Mouse (Mus musculus): ENCODE data around the gene Foxm1. TPM values are rescaled to one million over a fixed set of nuclear protein-coding genes. Genes with fewer than 3 reads are reported as not detected.

Gene Foxm1
- total RNA-seq, 2 experiments from 2014 or later, result 1.2 to 1.6 TPM

DNA sequence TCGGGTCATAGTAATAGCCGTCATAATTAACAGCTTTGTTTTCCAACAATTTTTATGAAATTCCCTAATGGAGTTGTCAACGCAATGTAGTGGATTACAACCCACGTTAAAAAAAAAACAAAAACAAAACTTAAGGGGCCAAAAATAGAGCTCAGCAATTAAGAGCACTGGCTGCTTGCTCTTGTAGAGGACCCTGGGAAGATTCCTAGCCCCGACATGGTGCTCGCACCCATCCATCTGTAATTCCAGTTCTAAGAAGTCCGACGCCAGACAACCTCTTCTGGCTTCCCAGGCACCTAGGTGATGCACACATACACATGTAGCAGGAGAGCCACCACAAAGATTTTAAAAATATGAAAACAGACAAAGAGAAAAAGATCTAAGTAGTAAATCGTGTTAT, 62.3 kb downstream of the Foxm1 start:
- DNase-seq, result no peak

Other genes with a start within 250 kb of the Foxm1 start
- 10 to 100 TPM; 48.6 to 56.6 TPM for gene Tspan9, start 219.4 kb upstream of the Foxm1 start, total RNA-seq (2021)
- gene Tead4, start 62.1 kb upstream of the Foxm1 start, total RNA-seq (2021), result 1 to 10 TPM; 5.9 to 8.6 TPM
- 1 to 10 TPM; 5.7 to 5.9 TPM for gene Tulp3, start 7.1 kb upstream of the Foxm1 start, total RNA-seq (2021)
- gene Rhno1, start 56 bp upstream of the Foxm1 start, total RNA-seq (2021), result 1 to 10 TPM; 6.0 to 7.4 TPM
- not detected for gene Tex52, start 12.5 kb downstream of the Foxm1 start, total RNA-seq (2021)
- gene Gm44596, start 12.5 kb downstream of the Foxm1 start, total RNA-seq (2021), result not detected
- gene Nrip2, start 36.3 kb downstream of the Foxm1 start, total RNA-seq (2021), result 1 to 10 TPM in 1 of 2 experiments, under 1 TPM in 1; 0.97 to 1.7 TPM
- 10 to 100 TPM; 14.4 to 15.1 TPM for gene Itfg2, start 62.0 kb downstream of the Foxm1 start, total RNA-seq (2021)
- 100 to 1,000 TPM; 105 to 111 TPM for gene Fkbp4, start 75.7 kb downstream of the Foxm1 start, total RNA-seq (2021)
- not detected for gene Pzp, start 163.8 kb downstream of the Foxm1 start, total RNA-seq (2021)
- not detected for gene A2ml1, start 218.6 kb downstream of the Foxm1 start, total RNA-seq (2021)